19 mouse cellular contexts compared by ENCODE assay signal in genomic region chr15:99606515-99606914, GRCm38 (mm10). TPM values are rescaled to one million over a fixed set of nuclear protein-coding genes. Genes with fewer than 3 reads are reported as not detected.
A peak's percentile ranks its signal among the peaks of the same experiment; 100 is the strongest.
DNase-seq lines count a peak whose midpoint lies in the region; ATAC-seq lines count a peak whose summit lies in the region.
"Had no signal": no experiment of that assay in that cellular context is flagged by ENCODE, and none has a peak within 500 bp of the region (broad histone marks: within the 10 kb centered on the region; RNA-seq: fewer than 3 reads in every experiment).

No protein-coding gene starts in this region.

- H3K4me2 ChIP-seq in liver, embryonic 11.5 days, result no peak overlapping the region
- no peak overlapping the region for H3K4me2 ChIP-seq in intestine, embryonic 15.5 days (replicated peaks)

- DNase-seq in cerebellum, postnatal 25 days, result peak; percentile 24 to 38
- DNase-seq in left cerebral cortex, adult 11 months (ENCODE audit: low spot score), result peak; percentile 51
- DNase-seq in left cerebral cortex, postnatal 10 days (ENCODE audit: extremely low spot score in 1 of 2, low spot score in 2 of 2), result no peak
- peak; percentile 55 for DNase-seq in MEL-GATA-1-ER (ENCODE audit: extremely low read depth, low read depth)
- no peak for DNase-seq in liver, embryonic 11.5 days (ENCODE audit: low spot score)
- DNase-seq in adrenal gland, adult (ENCODE audit: inconsistent age in 2 of 2, low spot score in 1 of 2), result no peak
- DNase-seq: adrenal gland, adult 2 months; cerebellum, adult 2 months; heart, adult 11 months; thymus, adult 18-20 months had no signal

- H3K27me3 ChIP-seq in liver, embryonic 11.5 days (replicated peaks; ENCODE audit: control insufficient read depth, insufficient read depth, low read length), result peaks cover 58% of the 10 kb centered on the region
- H3K27me3 ChIP-seq in intestine, embryonic 15.5 days (replicated peaks), result 0 out of 2 replicates have a peak, but pooled peaks cover 2% of the 10 kb centered on the region

- H3K9ac ChIP-seq in liver, embryonic 11.5 days (ENCODE audit: low read depth, low read length), result no peak overlapping the region
- no peak overlapping the region for H3K9ac ChIP-seq in intestine, embryonic 15.5 days

- H3K27ac ChIP-seq in liver, embryonic 11.5 days (ENCODE audit: low read depth, low read length), result no peak overlapping the region
- H3K27ac ChIP-seq in intestine, embryonic 15.5 days, result no peak overlapping the region

- no peaks in the 10 kb centered on the region for H3K9me3 ChIP-seq in liver, embryonic 11.5 days (ENCODE audit: control insufficient read depth, low read length)
- H3K9me3 ChIP-seq in intestine, embryonic 15.5 days, result no peaks in the 10 kb centered on the region
- H3K9me3 ChIP-seq: G1E had no signal

- 19% methylated on average over 5 of the region's 5 CpGs for WGBS in liver, embryonic 11.5 days
- WGBS in intestine, embryonic 15.5 days, result 21% methylated on average over 5 of the region's 5 CpGs

- no peak for ATAC-seq in cerebellum, adult (ENCODE audit: insufficient number of reproducible peaks, low FRiP score, low TSS enrichment)
- ATAC-seq in liver, embryonic 11.5 days (replicated peaks; ENCODE audit: low FRiP score), result peak; percentile 74
- no peak for ATAC-seq in intestine, embryonic 15.5 days
- ATAC-seq: forebrain, embryonic 16.5 days; midbrain, embryonic 16.5 days had no signal

- peaks cover 14% of the 10 kb centered on the region for H3K4me1 ChIP-seq in liver, embryonic 11.5 days (replicated peaks; ENCODE audit: control insufficient read depth, insufficient read depth, low read length)
- H3K4me1 ChIP-seq in intestine, embryonic 15.5 days (replicated peaks), result peaks cover 22% of the 10 kb centered on the region

- no peak overlapping the region for H3K4me3 ChIP-seq in liver, embryonic 11.5 days (ENCODE audit: low read depth, low read length)
- H3K4me3 ChIP-seq in intestine, embryonic 15.5 days (replicated peaks), result no peak overlapping the region

- H3K36me3 ChIP-seq in liver, embryonic 11.5 days (ENCODE audit: control insufficient read depth, insufficient read depth, low read length), result no peaks in the 10 kb centered on the region
- no peaks in the 10 kb centered on the region for H3K36me3 ChIP-seq in intestine, embryonic 15.5 days
- H3K36me3 ChIP-seq: G1E had no signal

- intact Hi-C loops in left cerebral cortex, postnatal 10 days (cut with DNase I), result no loop called here

RNA-seq across cellular contexts. Expression of gene Aqp6, which starts 5.3 kb away (rescaled TPM):
- total RNA-seq in left cerebral cortex, postnatal 10 days (2021), result under 1 TPM in 1 of 2 experiments, not detected in 1; 0.15 TPM
- polyA plus RNA-seq in liver, embryonic 11.5 days (2014; fragmentation: Nextera tagmentation; extraction: Ambion mirVana), result not detected in 2 replicates
- not detected in 2 replicates for polyA plus RNA-seq in intestine, embryonic 15.5 days (2015; fragmentation: Nextera tagmentation; extraction: Ambion mirVana)
- total RNA-seq: adrenal gland, adult 2 months; G1E; liver, adult 2 months had no signal
- polyA plus RNA-seq: adrenal gland, adult 2 months; embryonic facial prominence, embryonic 11.5 days; forebrain, embryonic 16.5 days; G1E; large intestine, adult 2 months; liver, adult 2 months; spleen, adult 2 months had no signal

RNA-seq across cellular contexts. Expression of gene Aqp5, which starts 15.9 kb away (rescaled TPM):
- total RNA-seq in left cerebral cortex, postnatal 10 days (2021), result 1 to 10 TPM; 1.7 to 1.9 TPM
- polyA plus RNA-seq in liver, embryonic 11.5 days (2014; fragmentation: Nextera tagmentation; extraction: Ambion mirVana), result 1.2 and 1.9 TPM in 2 replicates
- 0.65 and 1.1 TPM in 2 replicates for polyA plus RNA-seq in intestine, embryonic 15.5 days (2015; fragmentation: Nextera tagmentation; extraction: Ambion mirVana)
- polyA plus RNA-seq: embryonic facial prominence, embryonic 11.5 days; G1E; liver, adult 2 months had no signal

RNA-seq across cellular contexts. Expression of gene Aqp2, which starts 27.7 kb away (rescaled TPM):
- total RNA-seq in left cerebral cortex, postnatal 10 days (2021), result not detected
- polyA plus RNA-seq in liver, embryonic 11.5 days (2014; fragmentation: Nextera tagmentation; extraction: Ambion mirVana), result not detected in 2 replicates
- polyA plus RNA-seq in intestine, embryonic 15.5 days (2015; fragmentation: Nextera tagmentation; extraction: Ambion mirVana), result 0.11 TPM in 1 of 2 replicates, not detected in the other
- total RNA-seq: liver, adult 2 months had no signal
- polyA plus RNA-seq: embryonic facial prominence, embryonic 11.5 days; forebrain, embryonic 16.5 days; G1E; large intestine, adult 2 months; liver, adult 2 months; midbrain, embryonic 16.5 days had no signal

RNA-seq across cellular contexts. Expression of gene Racgap1, which starts 44.9 kb away (rescaled TPM):
- 10 to 100 TPM; 15.6 to 16.9 TPM for total RNA-seq in left cerebral cortex, postnatal 10 days (2021)
- 91.2 and 111 TPM in 2 replicates for polyA plus RNA-seq in liver, embryonic 11.5 days (2014; fragmentation: Nextera tagmentation; extraction: Ambion mirVana)
- polyA plus RNA-seq in intestine, embryonic 15.5 days (2015; fragmentation: Nextera tagmentation; extraction: Ambion mirVana), result 108 and 120 TPM in 2 replicates

Comparison
In these comparisons a context has a peak if more than half of its experiments do, and no peak if none do; other contexts are left out.
1. DNase-seq: peak in cerebellum, postnatal 25 days (2 of 2), left cerebral cortex, adult 11 months (single experiment) and MEL-GATA-1-ER (single experiment); none in left cerebral cortex, postnatal 10 days (0 of 2), liver, embryonic 11.5 days (single experiment) and adrenal gland, adult (0 of 2).